Mouse (Mus musculus) embryonic facial prominence, embryonic 14.5 days (tissue): ENCODE measurements around the gene Fkbp5. TPM values are rescaled to one million over a fixed set of nuclear protein-coding genes. Genes with fewer than 3 reads are reported as not detected.

ENCODE experiments used
- ATAC-seq: fragments of 200-750 bp; cut with Nextera tagmentation; 2 replicates; pipeline ENCODE4 v1.8.0; 2017; ENCODE audit warnings: low read depth, moderate number of reproducible peaks, moderate TSS enrichment
- DNase-seq: peaks from one replicate; pipeline ENCODE4 v3.0.0-alpha.2; 2015; ENCODE audit warnings: low spot score
- H3K27ac ChIP-seq: fragments of 300-500 bp; sonication (generic); replicated peaks from 2 replicates; pipeline ENCODE4 v1.5.1; 2014; ENCODE audit warnings: low read depth, mild to moderate bottlenecking, low read length, moderate library complexity
- H3K27me3 ChIP-seq: fragments of 300-500 bp; sonication (generic); replicated peaks from 2 replicates; pipeline ENCODE4 v1.6.1; 2014; ENCODE audit warnings: low read length; ENCODE audit not compliant: control insufficient read depth, insufficient read depth
- H3K36me3 ChIP-seq: fragments of 300-500 bp; sonication (generic); 2 replicates; pipeline ENCODE4 v1.6.1; 2014; ENCODE audit warnings: low read length, mixed read lengths; ENCODE audit not compliant: control insufficient read depth, insufficient read depth
- H3K4me1 ChIP-seq: fragments of 300-500 bp; sonication (generic); 2 replicates; pipeline ENCODE4 v1.6.1; 2014; ENCODE audit warnings: antibody characterized with exemption, low read length; ENCODE audit not compliant: control insufficient read depth, insufficient read depth
- H3K4me2 ChIP-seq: fragments of 300-500 bp; sonication (generic); 2 replicates; pipeline ENCODE4 v1.6.1; 2014; ENCODE audit warnings: low read depth, mild to moderate bottlenecking, low read length, moderate library complexity, mixed read lengths
- H3K4me3 ChIP-seq: fragments of 300-500 bp; sonication (generic); 2 replicates; pipeline ENCODE4 v1.5.1; 2014; ENCODE audit warnings: low read depth, mild to moderate bottlenecking, low read length
- H3K9ac ChIP-seq: fragments of 300-500 bp; sonication (generic); 2 replicates; pipeline ENCODE4 v1.6.1; 2014; ENCODE audit warnings: low read depth, mild to moderate bottlenecking, low read length, moderate library complexity, mixed read lengths
- H3K9me3 ChIP-seq: fragments of 300-500 bp; sonication (generic); 2 replicates; pipeline ENCODE4 v1.6.1; 2016; ENCODE audit warnings: low read length; ENCODE audit not compliant: control insufficient read depth
- whole genome bisulfite sequencing: fragments of 180-500 bp; shearing (Covaris S2); extraction: QIAGEN DNeasy Blood & Tissue Kit; methylation state at CpG from one replicate; pipeline ENCODE4 v1.1.7; 2014; 5-methylcytosine and 5-hydroxymethylcytosine counted together
- polyA plus RNA-seq: library from polyadenylated mRNA; unstranded; fragments of >200 nt; fragmentation: Nextera tagmentation; extraction: Ambion mirVana; gene quantifications from 2 replicates; pipeline ENCODE4 v1.2.1, GENCODE M21; 2014

Fkbp5 gene
- polyA plus RNA-seq, 1 experiment from 2014 or later = 11.7 TPM

DNA sequence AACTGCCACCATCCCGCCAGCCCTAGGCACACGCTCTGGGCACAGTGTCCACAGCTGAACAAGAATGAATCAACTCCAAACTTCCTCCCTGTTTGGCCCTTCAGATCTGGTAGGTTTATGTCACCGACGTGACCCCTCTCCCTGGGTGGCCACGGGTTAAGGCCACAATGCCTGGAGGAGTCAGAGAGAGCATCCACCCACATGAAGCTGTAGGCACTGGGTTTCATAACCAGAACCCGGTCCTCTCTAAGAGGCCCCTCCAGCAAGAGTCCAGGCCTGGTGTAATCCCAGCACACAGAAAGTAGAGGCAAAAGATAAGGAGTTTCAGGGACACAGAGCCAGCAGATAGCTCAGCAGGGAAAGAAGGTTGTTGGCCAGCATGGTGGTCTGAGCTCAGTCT is 13.1 kb downstream of the Fkbp5 start:
- Histone ChIP-seq H3K4me3 (no peak overlapping the region), H3K4me2 (no peak overlapping the region), H3K9me3 (no peaks in the 10 kb centered on the region), H3K4me1 (no peaks in the 10 kb centered on the region), H3K27ac (no peak overlapping the region), H3K36me3 (no peaks in the 10 kb centered on the region), H3K27me3 (no peaks in the 10 kb centered on the region), H3K9ac (no peak overlapping the region)
- ATAC-seq (no peak), DNase-seq (no peak)
- WGBS = 75% methylated on average over 6 of the region's 6 CpGs

DNA sequence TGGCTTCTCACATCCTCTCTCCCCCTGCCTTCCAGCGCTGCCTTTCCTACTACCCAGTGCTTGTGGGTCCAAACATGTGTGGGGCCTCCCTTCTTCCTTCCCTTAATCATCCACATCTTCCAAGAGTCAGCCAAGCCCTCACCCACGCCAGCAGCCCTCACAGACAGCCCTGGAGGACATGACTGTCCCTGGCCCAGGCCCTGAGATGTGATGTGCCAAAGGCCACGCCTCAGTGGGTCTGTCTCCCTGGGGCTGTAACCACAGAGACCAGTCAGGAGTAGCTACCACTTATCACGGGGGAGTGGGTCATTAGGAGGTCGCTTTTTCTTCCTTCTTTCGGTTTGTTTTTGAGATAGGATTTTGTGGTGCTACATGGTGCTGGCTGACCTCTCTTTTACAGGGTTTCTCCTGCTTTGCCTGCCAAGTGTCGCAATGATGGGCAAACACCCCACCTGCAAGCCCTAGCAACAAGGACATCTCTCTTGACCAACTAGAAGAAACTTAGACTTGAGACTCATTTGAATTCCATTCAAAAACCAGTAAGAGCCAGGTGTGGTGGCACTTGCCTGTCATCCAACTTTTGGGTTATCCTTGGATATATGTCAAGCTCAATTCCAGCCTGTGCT is 15.0 kb downstream of the Fkbp5 start:
- no peak for DNase-seq
- Histone ChIP-seq H3K4me3 (no peak overlapping the region), H3K27ac (no peak overlapping the region), H3K27me3 (no peaks in the 10 kb centered on the region), H3K9me3 (0 out of 2 replicates have a peak, but pooled peaks cover under 1% of the 10 kb centered on the region), H3K4me2 (no peak overlapping the region), H3K36me3 (no peaks in the 10 kb centered on the region), H3K9ac (no peak overlapping the region), H3K4me1 (no peaks in the 10 kb centered on the region)
- ATAC-seq = no peak
- 62% methylated on average over 7 of the region's 7 CpGs for WGBS

GRCm38 (mm10) chr17:28500465-28500864 is 16.9 kb downstream of the Fkbp5 start:
- no peak overlapping the region for H3K4me3 ChIP-seq
- no peaks in the 10 kb centered on the region for H3K36me3 ChIP-seq
- DNase-seq (no peak), ATAC-seq (no peak)
- 67% methylated on average over 3 of the region's 3 CpGs for WGBS
- no peaks in the 10 kb centered on the region for H3K27me3 ChIP-seq
- 0 out of 2 replicates have a peak, but pooled peaks cover 6% of the 10 kb centered on the region for H3K9me3 ChIP-seq
- H3K4me1 ChIP-seq = no peaks in the 10 kb centered on the region
- no peak overlapping the region for H3K9ac ChIP-seq
- no peak overlapping the region for H3K4me2 ChIP-seq
- H3K27ac ChIP-seq = no peak overlapping the region

GRCm38 (mm10) chr17:28499190-28499589 is 18.1 kb downstream of the Fkbp5 start:
- Histone ChIP-seq H3K4me1 (no peaks in the 10 kb centered on the region), H3K27ac (no peak overlapping the region), H3K27me3 (no peaks in the 10 kb centered on the region), H3K9ac (no peak overlapping the region), H3K36me3 (no peaks in the 10 kb centered on the region), H3K9me3 (0 out of 2 replicates have a peak, but pooled peaks cover 6% of the 10 kb centered on the region), H3K4me3 (no peak overlapping the region), H3K4me2 (no peak overlapping the region)
- 61% methylated on average over 2 of the region's 2 CpGs for WGBS
- ATAC-seq (no peak), DNase-seq (no peak)

- Histone ChIP-seq H3K4me2 (no peak overlapping the region), H3K9ac (no peak overlapping the region), H3K27ac (no peak overlapping the region), H3K4me1 (no peaks in the 10 kb centered on the region), H3K27me3 (no peaks in the 10 kb centered on the region), H3K9me3 (0 out of 2 replicates have a peak, but pooled peaks cover 6% of the 10 kb centered on the region), H3K36me3 (no peaks in the 10 kb centered on the region), H3K4me3 (no peak overlapping the region)
- 89% methylated on average over 8 of the region's 8 CpGs for WGBS
- ATAC-seq = no peak
- DNase-seq = no peak
These were observed 21.5 kb downstream of the Fkbp5 start for GRCm38 (mm10) chr17:28495832-28496231.

- Histone ChIP-seq H3K9ac (no peak overlapping the region), H3K9me3 (no peaks in the 10 kb centered on the region), H3K36me3 (no peaks in the 10 kb centered on the region), H3K4me2 (no peak overlapping the region), H3K4me3 (no peak overlapping the region), H3K27ac (no peak overlapping the region), H3K4me1 (no peaks in the 10 kb centered on the region; the same call in 1 of the 2 replicates), H3K27me3 (no peaks in the 10 kb centered on the region)
- ATAC-seq (peak; percentile 26; the same call in 1 of the 2 replicates), DNase-seq (peak; percentile 48)
- 68% methylated on average over 14 of the region's 14 CpGs for WGBS
These were observed 26.1 kb downstream of the Fkbp5 start for GRCm38 (mm10) chr17:28491035-28491770.

- H3K27ac ChIP-seq = no peak overlapping the region
- 63% methylated on average over 7 of the region's 7 CpGs for WGBS
These were observed 28.9 kb downstream of the Fkbp5 start for GRCm38 (mm10) chr17:28488258-28489013.

GRCm38 (mm10) chr17:28487584-28488257 is 29.6 kb downstream of the Fkbp5 start:
- no peaks in the 10 kb centered on the region for H3K36me3 ChIP-seq
- no peak overlapping the region for H3K27ac ChIP-seq
- no peaks in the 10 kb centered on the region for H3K9me3 ChIP-seq
- H3K4me2 ChIP-seq = no peak overlapping the region
- ATAC-seq (no peak), DNase-seq (no peak)
- no peak overlapping the region for H3K9ac ChIP-seq
- H3K4me1 ChIP-seq = peaks cover 4% of the 10 kb centered on the region; the same call in 1 of the 2 replicates
- no peak overlapping the region for H3K4me3 ChIP-seq
- 90% methylated on average over 18 of the region's 18 CpGs for WGBS
- no peaks in the 10 kb centered on the region for H3K27me3 ChIP-seq

More at GRCm38 (mm10) chr17:28488258-28489013, 28.9 kb downstream of the Fkbp5 start:
- H3K4me2 ChIP-seq = no peak overlapping the region
- ATAC-seq (no peak), DNase-seq (no peak)
- H3K4me3 ChIP-seq = no peak overlapping the region
- no peaks in the 10 kb centered on the region for H3K36me3 ChIP-seq
- H3K9ac ChIP-seq = no peak overlapping the region
- no peaks in the 10 kb centered on the region for H3K27me3 ChIP-seq
- no peaks in the 10 kb centered on the region for H3K9me3 ChIP-seq
- H3K4me1 ChIP-seq = peaks cover 4% of the 10 kb centered on the region; the same call in 1 of the 2 replicates
